Mouse (Mus musculus): ENCODE data around the gene Hlf. TPM values are rescaled to one million over a fixed set of nuclear protein-coding genes. Genes with fewer than 3 reads are reported as not detected.

The Hlf gene
- total RNA-seq, 2 experiments from 2014 or later = 21.2 to 21.3 TPM

Other genes starting within 250 kb of the Hlf start
- gene Gm45716, start 203.2 kb downstream of the Hlf start, total RNA-seq (2021) = 1 to 10 TPM; 8.6 to 9.6 TPM
- 10 to 100 TPM; 21.8 to 38.8 TPM for gene Mmd, start 141.4 kb downstream of the Hlf start, total RNA-seq (2021)
- 1 to 10 TPM; 5.0 to 5.3 TPM for gene Stxbp4, start 247.2 kb upstream of the Hlf start, total RNA-seq (2021)
- 10 to 100 TPM; 24.2 to 24.3 TPM for gene Cox11, start 247.3 kb upstream of the Hlf start, total RNA-seq (2021)

All from heart, postnatal 36 days (tissue).